Mouse (Mus musculus): ENCODE results near the gene Bcl2l1. TPM values are rescaled to one million over a fixed set of nuclear protein-coding genes. Genes with fewer than 3 reads are reported as not detected.

The Bcl2l1 gene
- polyA plus RNA-seq, 1 experiment from 2014 or later = 186 TPM

DNA sequence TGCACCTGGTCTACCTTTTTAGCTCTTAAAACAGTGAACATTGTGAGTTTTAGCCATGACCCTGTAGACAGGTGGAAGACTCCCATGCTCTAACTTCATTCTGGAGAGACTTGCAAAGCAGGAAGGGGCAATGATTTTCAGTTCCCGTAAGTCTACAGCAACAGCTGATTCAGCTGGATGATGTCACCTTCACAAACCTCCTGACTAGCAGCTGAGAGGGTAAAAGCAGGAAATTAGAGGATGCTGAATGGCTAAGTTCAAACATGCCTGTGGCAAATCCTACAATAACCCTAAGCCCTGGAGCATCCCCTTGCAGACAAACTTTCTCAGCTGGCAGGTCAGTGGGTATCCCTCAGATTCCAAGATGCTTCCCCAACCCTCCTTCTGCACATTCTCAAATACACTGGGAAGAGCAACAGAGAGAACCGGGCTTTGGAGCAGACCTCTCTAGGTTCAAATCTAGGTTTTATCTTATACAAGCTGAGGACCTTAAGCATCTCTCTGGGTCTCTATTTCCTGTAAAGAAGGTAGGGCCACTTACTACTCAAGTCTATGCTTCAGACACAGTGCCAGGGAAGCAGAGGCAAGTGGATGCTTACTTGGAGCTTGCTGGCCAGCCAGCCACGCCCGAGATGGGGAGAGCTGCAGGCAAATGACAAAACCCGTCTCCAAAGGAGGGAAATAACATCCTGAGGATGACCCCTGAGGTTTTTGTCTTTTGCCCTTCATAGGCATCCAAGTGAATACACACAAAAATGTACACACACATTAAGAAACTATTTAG, 21.2 kb downstream of the Bcl2l1 start:
- Histone ChIP-seq H3K27ac (ENCODE audit: low read length) (no peak overlapping the region), H3K36me3 (ENCODE audit: control insufficient read depth, insufficient read depth, low read length) (no peaks in the 10 kb centered on the region), H3K4me2 (ENCODE audit: low read length) (no peak overlapping the region), H3K27me3 (ENCODE audit: control insufficient read depth, insufficient read depth, low read depth, low read length) (no peaks in the 10 kb centered on the region), H3K4me3 (ENCODE audit: low read depth, low read length) (no peak overlapping the region), H3K9me3 (replicated peaks; ENCODE audit: control insufficient read depth, low read length, poor library complexity, severe bottlenecking) (no peaks in the 10 kb centered on the region), H3K4me1 (ENCODE audit: control insufficient read depth, insufficient read depth, low read length) (no peaks in the 10 kb centered on the region; the same call in 1 of the 2 replicates), H3K9ac (ENCODE audit: low read depth, low read length) (no peak overlapping the region)
- WGBS = 89% methylated on average over 5 of the region's 5 CpGs
- no peak for ATAC-seq

GRCm38 (mm10) chr2:152808178-152808577, 23.4 kb downstream of the Bcl2l1 start:
- peaks cover 5% of the 10 kb centered on the region for H3K4me1 ChIP-seq (ENCODE audit: control insufficient read depth, insufficient read depth, low read length)
- 90% methylated on average over 3 of the region's 3 CpGs for WGBS
- ATAC-seq = no peak
- H3K9me3 ChIP-seq (replicated peaks; ENCODE audit: control insufficient read depth, low read length, poor library complexity, severe bottlenecking) = no peaks in the 10 kb centered on the region
- no peak overlapping the region for H3K27ac ChIP-seq (ENCODE audit: low read length)
- H3K9ac ChIP-seq (ENCODE audit: low read depth, low read length) = no peak overlapping the region
- H3K27me3 ChIP-seq (ENCODE audit: control insufficient read depth, insufficient read depth, low read depth, low read length) = no peaks in the 10 kb centered on the region
- H3K4me3 ChIP-seq (ENCODE audit: low read depth, low read length) = no peak overlapping the region
- H3K4me2 ChIP-seq (ENCODE audit: low read length) = no peak overlapping the region
- H3K36me3 ChIP-seq (ENCODE audit: control insufficient read depth, insufficient read depth, low read length) = no peaks in the 10 kb centered on the region

DNA sequence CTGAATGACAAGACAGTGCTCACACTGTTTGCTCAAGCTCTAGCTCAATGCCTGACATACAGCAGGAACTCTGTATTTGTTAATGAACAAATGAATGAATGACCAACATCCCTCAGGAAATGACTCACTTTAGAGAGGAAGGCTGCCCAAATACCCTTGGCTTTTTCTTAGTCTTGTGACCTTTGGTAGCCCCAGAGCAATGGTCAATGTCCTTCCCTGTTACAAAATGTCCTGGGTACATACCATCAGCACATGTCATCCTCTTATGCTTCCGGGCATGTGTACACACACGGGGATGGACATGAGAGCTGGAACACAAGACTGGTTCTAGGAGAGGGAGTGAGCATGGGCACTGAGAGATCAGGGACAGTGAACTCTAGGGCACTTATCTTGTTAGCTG, 25.5 kb downstream of the Bcl2l1 start:
- Histone ChIP-seq H3K4me2 (ENCODE audit: low read length) (no peak overlapping the region), H3K27me3 (ENCODE audit: control insufficient read depth, insufficient read depth, low read depth, low read length) (no peaks in the 10 kb centered on the region), H3K27ac (ENCODE audit: low read length) (no peak overlapping the region), H3K36me3 (ENCODE audit: control insufficient read depth, insufficient read depth, low read length) (no peaks in the 10 kb centered on the region), H3K9ac (ENCODE audit: low read depth, low read length) (no peak overlapping the region), H3K9me3 (replicated peaks; ENCODE audit: control insufficient read depth, low read length, poor library complexity, severe bottlenecking) (no peaks in the 10 kb centered on the region), H3K4me3 (ENCODE audit: low read depth, low read length) (no peak overlapping the region), H3K4me1 (ENCODE audit: control insufficient read depth, insufficient read depth, low read length) (peaks cover 5% of the 10 kb centered on the region)
- 92% methylated on average over 2 of the region's 2 CpGs for WGBS
- ATAC-seq = no peak

DNA sequence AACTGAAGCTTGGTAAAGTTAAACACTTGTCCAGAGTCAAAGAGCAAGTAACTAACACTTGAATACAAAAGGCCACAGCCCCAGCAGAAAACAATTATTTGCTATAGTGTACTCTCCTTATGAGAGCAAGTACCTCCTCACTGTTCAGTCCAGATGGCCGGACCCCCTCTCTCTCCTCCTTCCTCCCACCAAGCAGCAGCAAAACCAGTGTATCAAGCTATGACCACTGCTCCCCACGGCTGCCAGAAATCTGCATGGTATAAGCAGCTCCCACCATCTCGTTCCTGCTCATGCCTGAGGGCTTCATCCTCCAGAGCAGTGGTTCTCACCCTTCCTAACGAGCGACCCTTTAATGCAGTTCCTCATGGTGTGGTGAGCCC, 26.4 kb downstream of the Bcl2l1 start:
- Histone ChIP-seq H3K9ac (ENCODE audit: low read depth, low read length) (no peak overlapping the region), H3K36me3 (ENCODE audit: control insufficient read depth, insufficient read depth, low read length) (no peaks in the 10 kb centered on the region), H3K4me3 (ENCODE audit: low read depth, low read length) (no peak overlapping the region), H3K27ac (ENCODE audit: low read length) (no peak overlapping the region), H3K4me1 (ENCODE audit: control insufficient read depth, insufficient read depth, low read length) (peaks cover 5% of the 10 kb centered on the region), H3K4me2 (ENCODE audit: low read length) (no peak overlapping the region), H3K27me3 (ENCODE audit: control insufficient read depth, insufficient read depth, low read depth, low read length) (no peaks in the 10 kb centered on the region), H3K9me3 (replicated peaks; ENCODE audit: control insufficient read depth, low read length, poor library complexity, severe bottlenecking) (no peaks in the 10 kb centered on the region)
- 37% methylated on average over 5 of the region's 5 CpGs for WGBS
- no peak for ATAC-seq

DNA sequence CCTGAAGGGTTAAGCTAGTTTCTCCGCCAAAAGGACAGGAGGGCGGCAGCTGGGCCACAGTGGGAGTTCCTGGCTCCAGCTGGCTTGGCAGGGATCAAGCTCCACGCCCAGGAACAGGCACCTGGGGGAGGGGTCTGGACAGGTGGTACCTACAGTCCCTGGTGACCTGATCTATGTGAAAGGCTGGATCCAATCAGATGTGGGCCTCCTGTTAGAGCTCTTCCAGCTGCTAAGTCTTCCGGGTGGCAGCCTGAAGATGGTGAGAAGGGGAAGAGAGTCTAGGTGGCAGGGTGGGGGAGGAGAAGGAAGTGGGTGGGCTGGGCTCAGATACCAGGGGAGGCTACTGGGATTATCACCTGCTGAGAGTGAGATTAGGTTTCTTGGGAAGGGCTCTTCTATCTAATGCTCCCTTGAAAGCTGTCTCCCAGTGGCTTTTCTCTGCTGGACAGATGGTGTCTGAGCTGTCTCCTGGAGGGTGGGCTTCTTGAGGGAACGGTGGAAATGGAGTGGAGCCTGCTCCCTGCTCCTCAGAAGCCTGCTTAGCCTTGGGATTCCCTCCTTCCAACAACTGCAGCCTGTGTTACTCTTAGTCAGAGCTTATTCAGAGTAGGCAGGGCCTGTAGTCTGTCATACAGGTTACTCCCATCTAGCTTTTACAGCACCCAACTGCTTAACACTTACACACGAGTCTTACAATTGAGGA, 27.0 kb downstream of the Bcl2l1 start:
- no peak overlapping the region for H3K9ac ChIP-seq (ENCODE audit: low read depth, low read length)
- H3K4me1 ChIP-seq (ENCODE audit: control insufficient read depth, insufficient read depth, low read length) = peaks cover 5% of the 10 kb centered on the region
- no peak overlapping the region for H3K4me3 ChIP-seq (ENCODE audit: low read depth, low read length)
- WGBS = 9% methylated on average over 6 of the region's 6 CpGs
- no peak overlapping the region for H3K4me2 ChIP-seq (ENCODE audit: low read length)
- ATAC-seq = no peak
- no peaks in the 10 kb centered on the region for H3K27me3 ChIP-seq (ENCODE audit: control insufficient read depth, insufficient read depth, low read depth, low read length)
- H3K36me3 ChIP-seq (ENCODE audit: control insufficient read depth, insufficient read depth, low read length) = no peaks in the 10 kb centered on the region
- H3K27ac ChIP-seq (ENCODE audit: low read length) = no peak overlapping the region
- H3K9me3 ChIP-seq (replicated peaks; ENCODE audit: control insufficient read depth, low read length, poor library complexity, severe bottlenecking) = no peaks in the 10 kb centered on the region

- Histone ChIP-seq H3K36me3 (ENCODE audit: control insufficient read depth, insufficient read depth, low read length) (no peaks in the 10 kb centered on the region), H3K27ac (ENCODE audit: low read length) (no peak overlapping the region), H3K9me3 (replicated peaks; ENCODE audit: control insufficient read depth, low read length, poor library complexity, severe bottlenecking) (no peaks in the 10 kb centered on the region), H3K4me3 (ENCODE audit: low read depth, low read length) (no peak overlapping the region), H3K4me1 (ENCODE audit: control insufficient read depth, insufficient read depth, low read length) (peaks cover 5% of the 10 kb centered on the region), H3K4me2 (ENCODE audit: low read length) (no peak overlapping the region), H3K27me3 (ENCODE audit: control insufficient read depth, insufficient read depth, low read depth, low read length) (no peaks in the 10 kb centered on the region), H3K9ac (ENCODE audit: low read depth, low read length) (no peak overlapping the region)
- 89% methylated on average over 5 of the region's 5 CpGs for WGBS
- ATAC-seq = no peak
Observed at GRCm38 (mm10) chr2:152803081-152803480, 28.4 kb downstream of the Bcl2l1 start.

GRCm38 (mm10) chr2:152802303-152802702, 29.2 kb downstream of the Bcl2l1 start:
- Histone ChIP-seq H3K27ac (ENCODE audit: low read length) (no peak overlapping the region), H3K9me3 (replicated peaks; ENCODE audit: control insufficient read depth, low read length, poor library complexity, severe bottlenecking) (no peaks in the 10 kb centered on the region), H3K9ac (ENCODE audit: low read depth, low read length) (no peak overlapping the region), H3K4me1 (ENCODE audit: control insufficient read depth, insufficient read depth, low read length) (peaks cover 5% of the 10 kb centered on the region), H3K4me2 (ENCODE audit: low read length) (no peak overlapping the region), H3K27me3 (ENCODE audit: control insufficient read depth, insufficient read depth, low read depth, low read length) (no peaks in the 10 kb centered on the region), H3K36me3 (ENCODE audit: control insufficient read depth, insufficient read depth, low read length) (no peaks in the 10 kb centered on the region), H3K4me3 (ENCODE audit: low read depth, low read length) (no peak overlapping the region)
- no peak for ATAC-seq
- 95% methylated on average over 10 of the region's 10 CpGs for WGBS

- H3K4me3 ChIP-seq (ENCODE audit: low read depth, low read length) = no peak overlapping the region
- H3K9me3 ChIP-seq (replicated peaks; ENCODE audit: control insufficient read depth, low read length, poor library complexity, severe bottlenecking) = no peaks in the 10 kb centered on the region
- no peak overlapping the region for H3K27ac ChIP-seq (ENCODE audit: low read length)
- H3K36me3 ChIP-seq (ENCODE audit: control insufficient read depth, insufficient read depth, low read length) = no peaks in the 10 kb centered on the region
- H3K27me3 ChIP-seq (ENCODE audit: control insufficient read depth, insufficient read depth, low read depth, low read length) = no peaks in the 10 kb centered on the region
- H3K4me1 ChIP-seq (ENCODE audit: control insufficient read depth, insufficient read depth, low read length) = peaks cover 5% of the 10 kb centered on the region
- H3K9ac ChIP-seq (ENCODE audit: low read depth, low read length) = no peak overlapping the region
- H3K4me2 ChIP-seq (ENCODE audit: low read length) = no peak overlapping the region
- ATAC-seq = no peak
Observed at GRCm38 (mm10) chr2:152800762-152801113, 30.8 kb downstream of the Bcl2l1 start.

DNA sequence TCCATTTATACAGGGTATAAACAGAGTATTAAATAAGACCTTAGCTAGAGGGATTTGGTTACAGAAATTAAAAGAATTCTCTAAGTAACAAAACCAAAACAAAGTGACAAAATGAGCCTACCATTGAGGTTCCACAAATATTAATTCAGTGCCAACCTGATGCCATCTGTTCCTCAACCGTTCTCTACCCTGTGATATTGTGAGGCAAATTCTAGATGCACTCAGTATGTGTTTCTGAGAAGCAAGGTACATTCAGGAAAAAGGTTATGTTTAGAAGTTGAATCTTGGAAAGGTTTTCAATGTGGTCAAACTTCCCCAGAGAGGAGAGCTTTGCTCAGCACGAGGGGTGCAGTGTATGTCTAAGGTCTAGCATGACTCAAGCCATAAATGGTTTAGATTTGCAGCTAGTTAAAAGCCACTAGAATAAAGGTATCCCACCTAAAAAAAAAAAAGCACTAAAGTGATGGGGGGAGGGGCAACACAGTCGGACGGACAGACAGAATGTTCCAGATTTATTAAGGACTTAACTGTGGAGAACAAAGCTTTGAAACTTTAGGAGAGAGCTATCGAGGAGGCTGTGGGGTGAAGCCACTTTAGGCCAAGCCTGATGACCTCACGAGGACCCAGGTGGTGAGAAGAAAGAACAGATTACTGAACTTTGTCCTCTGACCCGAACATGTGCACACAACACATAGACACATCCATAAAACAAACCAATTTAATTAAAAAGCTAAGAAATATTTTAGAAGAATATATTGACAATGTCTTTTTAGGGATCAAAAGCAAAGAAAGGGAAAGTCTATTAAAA, 31.4 kb downstream of the Bcl2l1 start:
- no peak overlapping the region for H3K9ac ChIP-seq (ENCODE audit: low read depth, low read length)
- H3K9me3 ChIP-seq (replicated peaks; ENCODE audit: control insufficient read depth, low read length, poor library complexity, severe bottlenecking) = no peaks in the 10 kb centered on the region
- 76% methylated on average over 7 of the region's 7 CpGs for WGBS
- no peak for ATAC-seq
- no peaks in the 10 kb centered on the region for H3K27me3 ChIP-seq (ENCODE audit: control insufficient read depth, insufficient read depth, low read depth, low read length)
- peaks cover 5% of the 10 kb centered on the region for H3K4me1 ChIP-seq (ENCODE audit: control insufficient read depth, insufficient read depth, low read length)
- no peak overlapping the region for H3K4me2 ChIP-seq (ENCODE audit: low read length)
- H3K27ac ChIP-seq (ENCODE audit: low read length) = no peak overlapping the region
- H3K36me3 ChIP-seq (ENCODE audit: control insufficient read depth, insufficient read depth, low read length) = no peaks in the 10 kb centered on the region
- H3K4me3 ChIP-seq (ENCODE audit: low read depth, low read length) = no peak overlapping the region
